Mouse (Mus musculus) regulatory T cell (primary cell): ENCODE measurements at regions not wholly inside any gene's neighbourhood (a gene's known extent, or its start where the extent isn't known, plus 50 kb on each side); places are given as distances from the start of the nearest gene placed in this dataset.

Source experiments
- in situ Hi-C: fragments of 300-600 bp; cut with MboI, MseI; formaldehyde crosslinking; loops from one replicate; pipeline ENCODE4 v1.15.1; 2025; ENCODE audit warnings: high pct_unique_total_duplicates

DNA sequence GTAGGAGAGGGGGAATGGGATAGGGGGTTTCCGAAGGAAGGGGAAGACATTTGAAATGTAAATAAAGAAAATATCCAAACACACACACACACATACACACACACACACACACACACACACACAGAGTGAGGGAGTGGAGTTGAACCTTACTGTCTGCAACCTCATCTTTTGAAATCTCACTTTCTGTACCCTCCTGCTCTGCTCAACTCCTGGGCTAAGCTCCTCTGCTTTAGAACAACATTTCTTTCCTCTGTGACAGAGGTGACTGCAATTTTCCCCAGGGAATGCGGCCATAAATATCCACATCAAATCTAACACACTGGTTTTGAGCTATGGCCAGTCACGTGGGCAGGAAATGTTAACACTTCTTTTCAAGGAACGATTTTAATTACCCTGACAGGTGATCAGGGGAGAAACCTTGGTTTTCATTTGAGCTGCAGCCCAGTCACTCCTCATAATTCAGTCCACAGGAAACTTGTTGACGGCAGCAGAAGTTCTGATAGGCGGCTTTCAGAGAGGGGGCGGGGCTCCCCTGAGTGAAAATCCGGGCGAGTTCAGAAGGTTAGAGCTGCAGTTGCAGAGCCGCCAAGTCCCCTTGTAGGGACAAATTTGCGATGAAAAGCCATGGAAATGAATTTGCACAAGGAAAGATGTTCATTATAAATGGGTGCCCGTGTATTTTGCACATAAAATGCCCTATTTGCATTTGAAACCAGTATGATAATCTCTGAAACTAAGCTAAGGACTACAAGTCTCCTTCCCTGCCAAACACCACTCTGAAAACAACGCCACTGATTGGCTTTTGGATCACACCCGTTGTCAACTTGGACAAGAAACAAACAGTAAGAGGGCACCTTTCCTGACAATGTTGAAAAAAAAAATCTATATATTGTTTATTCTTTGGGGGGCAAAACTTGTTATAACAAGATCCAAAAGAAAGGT is 63.0 kb upstream of the L3mbtl4 start:
- in situ Hi-C loops, result no loop called here

- in situ Hi-C loops, result no loop called here
Measured at GRCm38 (mm10) chr17:68218246-68218645, 55.4 kb upstream of the L3mbtl4 start.

GRCm38 (mm10) chr17:68223170-68223569 is 50.4 kb upstream of the L3mbtl4 start:
- in situ Hi-C loops, result no loop called here
